Mouse (Mus musculus) G1E-ER4 (cell line): ENCODE results near the gene Hist1h2af. TPM values are rescaled to one million over a fixed set of nuclear protein-coding genes. Genes with fewer than 3 reads are reported as not detected.
"Not testable (repeated sequence)": the region's sequence is repeated elsewhere in the genome, so short reads cannot be mapped to it uniquely, and the experiment has no call there.

Experiments used
- GATA1 ChIP-seq: IDR thresholded peaks from one replicate; pipeline ENCODE4 v1.8.0; 2012; ENCODE audit warnings: low read length, inconsistent platforms
- polyA plus RNA-seq: library from polyadenylated mRNA; stranded (reverse); fragments of >175 nt; gene quantifications from 2 replicates; pipeline ENCODE4 v1.2.3, GENCODE M21; 2012

The Hist1h2af gene
- 2,691 and 3,312 TPM in 2 replicates for polyA plus RNA-seq

- TF ChIP-seq GATA1, result not testable (repeated sequence)
Observed at GRCm38 (mm10) chr13:23533560-23534367, at the start of gene Hist1h2af. Hist1h2af (plus strand) TSS chr13:23533906.

- no peak for TF ChIP-seq GATA1
Observed at GRCm38 (mm10) chr13:23485271-23485670, 48.4 kb upstream of the Hist1h2af start.

- no peak for TF ChIP-seq GATA1
Observed at GRCm38 (mm10) chr13:23488400-23489322, 45.0 kb upstream of the Hist1h2af start, which contains the start of gene Btn2a2. Btn2a2 (minus strand) TSS chr13:23488857.

- no peak for TF ChIP-seq GATA1
Observed at GRCm38 (mm10) chr13:23490863-23491262, 42.8 kb upstream of the Hist1h2af start.

GRCm38 (mm10) chr13:23491263-23491662, 42.4 kb upstream of the Hist1h2af start:
- TF ChIP-seq GATA1, result no peak

- no peak for TF ChIP-seq GATA1
Observed at GRCm38 (mm10) chr13:23491990-23492389, 41.7 kb upstream of the Hist1h2af start.

GRCm38 (mm10) chr13:23495526-23495925, 38.2 kb upstream of the Hist1h2af start:
- TF ChIP-seq GATA1, result no peak

- TF ChIP-seq GATA1, result no peak
Observed at GRCm38 (mm10) chr13:23497656-23498321, 35.9 kb upstream of the Hist1h2af start.

GRCm38 (mm10) chr13:23498653-23499052, 35.1 kb upstream of the Hist1h2af start:
- no peak for TF ChIP-seq GATA1

GRCm38 (mm10) chr13:23499943-23500342, 33.8 kb upstream of the Hist1h2af start:
- TF ChIP-seq GATA1, result no peak

GRCm38 (mm10) chr13:23500424-23501200, 33.1 kb upstream of the Hist1h2af start:
- no peak for TF ChIP-seq GATA1

GRCm38 (mm10) chr13:23501511-23501910, 32.2 kb upstream of the Hist1h2af start:
- no peak for TF ChIP-seq GATA1

GRCm38 (mm10) chr13:23502031-23502567, 31.6 kb upstream of the Hist1h2af start:
- no peak for TF ChIP-seq GATA1

GRCm38 (mm10) chr13:23502916-23503315, 30.8 kb upstream of the Hist1h2af start:
- TF ChIP-seq GATA1, result no peak

- peak; percentile 57 for TF ChIP-seq GATA1
Observed at GRCm38 (mm10) chr13:23503797-23504196, 29.9 kb upstream of the Hist1h2af start.
